Mouse (Mus musculus) left cerebral cortex, adult 9 months (tissue): ENCODE measurements around the gene Acox1.

ENCODE experiments used
- DNase-seq, 2 experiments: peaks; one replicate each; pipeline ENCODE4 v3.0.0; 2022; ENCODE audit warnings: low spot score in 2 of 2

The Acox1 gene

GRCm38 (mm10) chr11:116210696-116211095, 11.9 kb upstream of the Acox1 start:
- DNase-seq = no peak

- DNase-seq = no peak
Observed at GRCm38 (mm10) chr11:116209257-116209656, 10.4 kb upstream of the Acox1 start.

DNA sequence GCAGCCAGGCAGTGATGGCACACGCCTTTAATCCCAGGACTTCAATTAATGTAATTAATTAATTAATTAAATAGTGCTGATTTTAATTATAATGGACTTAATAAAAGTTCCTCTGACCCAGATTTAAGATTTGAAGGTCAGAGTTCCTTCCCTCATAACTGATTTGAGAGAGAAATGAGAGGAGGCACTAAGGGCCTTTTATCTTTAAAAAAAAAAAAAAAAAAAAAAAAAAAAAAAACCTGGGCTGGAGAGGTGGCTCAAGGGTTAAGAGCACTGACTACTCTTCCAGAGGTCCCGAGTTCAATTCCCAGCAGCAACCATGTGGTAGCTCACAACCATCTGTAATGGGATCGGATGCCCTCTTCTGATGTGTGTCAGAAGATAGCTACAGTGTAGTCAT, 9.8 kb upstream of the Acox1 start:
- DNase-seq = no peak

GRCm38 (mm10) chr11:116206678-116207077, 7.8 kb upstream of the Acox1 start:
- no peak for DNase-seq

DNA sequence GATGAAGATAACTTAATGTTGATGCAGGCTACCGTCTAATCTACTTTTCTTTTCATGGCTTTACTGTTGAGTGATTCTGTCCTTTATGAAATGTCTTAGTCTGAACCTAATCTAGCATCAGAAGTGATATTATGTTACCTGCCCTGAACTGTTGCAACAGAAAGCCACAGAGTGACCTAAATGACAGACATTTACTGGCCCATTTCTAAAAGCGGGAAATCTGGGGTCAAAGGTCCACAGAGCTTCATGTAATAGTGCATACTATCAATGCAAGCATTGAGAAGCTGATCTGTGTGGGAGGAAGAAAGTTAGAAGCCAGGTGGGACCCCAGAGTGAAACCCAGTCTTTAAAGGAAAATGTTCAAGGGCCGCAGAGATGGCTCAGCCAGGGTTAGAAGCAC, 4.3 kb upstream of the Acox1 start:
- DNase-seq = no peak

- DNase-seq = no peak
Observed at GRCm38 (mm10) chr11:116201151-116201550, 2.3 kb upstream of the Acox1 start.

GRCm38 (mm10) chr11:116198132-116198531, 713 bp downstream of the Acox1 start:
- DNase-seq = peak in 1 of 2 experiments; percentile 15

DNA sequence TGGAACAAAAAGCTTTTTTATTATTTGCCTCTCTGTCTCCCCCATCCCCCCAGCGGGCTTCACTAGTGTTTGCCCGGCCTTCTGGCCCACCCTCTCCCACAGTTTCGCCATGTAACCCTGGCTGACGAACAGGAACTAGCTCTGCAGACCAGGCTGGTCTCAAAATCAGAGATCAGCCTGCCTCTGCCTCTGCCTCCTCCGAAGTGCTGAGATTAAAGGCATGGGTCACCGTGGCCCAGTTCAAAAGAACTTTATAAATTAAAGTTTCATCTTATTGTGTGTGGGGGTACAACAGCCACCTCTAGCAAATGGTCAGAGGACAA, 1.3 kb downstream of the Acox1 start:
- no peak for DNase-seq

DNA sequence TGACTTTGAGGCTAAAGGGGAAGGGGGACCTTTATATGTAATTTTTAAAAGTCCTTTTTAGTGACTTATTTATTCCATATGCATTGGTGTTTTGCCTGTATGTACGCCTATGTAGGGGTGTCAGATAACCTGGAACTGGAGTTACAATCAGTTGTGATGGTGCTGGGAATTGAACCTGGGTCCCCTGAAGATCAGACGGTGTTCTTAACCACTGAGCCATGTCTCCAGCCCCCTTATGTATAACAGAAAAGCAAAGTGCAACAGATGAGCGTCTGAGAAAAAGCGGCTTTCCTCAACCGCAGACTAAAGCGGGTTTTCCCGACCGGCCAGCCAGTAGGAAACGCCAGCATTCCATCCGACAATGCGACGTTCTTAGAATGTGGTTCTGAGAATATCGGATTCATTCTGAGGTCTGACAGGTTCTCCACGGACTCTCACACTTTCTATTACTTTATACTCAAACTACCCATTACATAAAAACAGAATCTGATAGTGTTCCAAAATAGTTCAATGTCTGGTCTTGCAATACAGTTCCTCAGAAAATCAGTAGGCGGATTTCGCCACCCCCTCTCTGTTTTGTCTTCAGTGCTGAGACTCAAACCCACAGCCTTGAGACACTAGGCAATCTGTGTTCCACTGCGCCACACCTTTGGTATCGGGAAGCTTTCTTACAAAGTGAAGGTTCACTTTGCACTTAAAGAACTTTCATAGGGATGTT, 1.8 kb downstream of the Acox1 start:
- DNase-seq = no peak

GRCm38 (mm10) chr11:116196336-116196735, 2.5 kb downstream of the Acox1 start:
- DNase-seq = no peak

DNA sequence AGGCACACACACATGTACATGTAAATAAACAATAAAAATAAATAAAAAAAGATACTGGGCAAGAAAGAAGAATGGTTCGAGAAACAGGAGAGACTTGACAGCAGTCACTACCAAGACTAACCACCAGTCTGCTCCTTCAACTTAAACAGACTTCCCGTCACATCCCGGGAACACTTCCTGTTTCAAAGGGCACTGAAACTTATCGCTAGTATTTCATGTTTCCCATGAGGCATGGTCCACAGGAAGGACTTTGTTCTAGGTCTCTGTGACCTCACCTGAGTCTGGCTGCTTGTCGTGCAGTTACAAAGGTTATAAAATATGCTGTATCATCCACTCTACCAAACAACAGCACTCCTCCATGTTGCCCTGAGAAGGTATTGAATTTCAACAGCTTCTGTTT, 3.6 kb downstream of the Acox1 start:
- no peak for DNase-seq

DNA sequence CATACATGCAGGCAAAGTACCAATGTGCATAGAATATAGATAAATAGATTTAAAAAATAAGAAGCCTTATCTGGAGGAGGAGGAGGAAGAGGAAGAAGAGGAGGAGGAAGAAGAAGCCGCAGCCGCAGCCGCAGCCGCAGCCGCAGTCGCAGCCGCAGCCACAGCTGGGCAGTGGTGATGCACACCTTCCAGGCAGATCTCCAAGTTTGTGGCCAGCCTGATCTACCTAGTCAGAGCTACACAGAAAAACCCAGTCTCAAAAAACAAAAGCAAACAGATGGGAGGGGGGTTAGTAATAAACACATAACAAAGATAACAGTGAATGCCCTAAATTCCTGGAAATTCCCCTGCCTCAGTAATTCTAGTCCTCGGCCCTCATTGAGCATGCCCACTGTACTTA, 4.2 kb downstream of the Acox1 start:
- no peak for DNase-seq

DNA sequence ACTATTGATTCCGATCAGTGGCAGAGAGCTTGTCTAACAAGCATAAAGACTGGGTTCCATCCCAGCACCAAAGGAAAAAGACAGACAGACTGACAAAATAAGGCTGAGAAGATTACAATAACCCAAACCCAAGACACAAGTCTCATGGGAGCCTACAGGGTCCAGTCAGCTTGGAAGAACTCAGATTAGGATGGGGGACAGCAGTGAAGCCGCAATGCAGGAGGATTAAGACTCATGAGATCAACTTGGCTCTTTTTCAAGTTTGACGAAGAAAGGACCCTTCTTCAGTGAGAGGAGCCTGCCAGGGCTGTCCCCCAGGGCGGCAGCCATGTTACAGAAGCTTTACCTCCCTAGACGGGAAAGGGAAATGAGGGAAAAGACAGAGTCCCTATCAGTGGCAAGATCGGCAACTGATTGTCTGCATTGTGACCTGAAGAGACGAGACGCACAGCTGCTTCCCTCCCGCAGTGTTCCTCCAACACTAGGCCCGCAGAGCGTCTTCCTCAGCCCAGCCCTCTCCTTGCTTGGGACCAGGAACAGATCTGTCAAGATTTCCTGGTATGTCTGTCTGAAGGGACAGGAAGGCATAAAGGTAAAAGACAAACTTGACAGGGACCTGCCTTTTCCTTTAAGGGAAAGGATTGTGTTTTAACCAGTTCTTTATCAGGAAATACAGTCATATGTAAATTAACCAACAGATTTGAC, 11.5 kb downstream of the Acox1 start:
- no peak for DNase-seq

GRCm38 (mm10) chr11:116186360-116186759, 12.5 kb downstream of the Acox1 start:
- DNase-seq = no peak

GRCm38 (mm10) chr11:116185836-116186235, 13.0 kb downstream of the Acox1 start:
- peak in 1 of 2 experiments; percentile 28 for DNase-seq

DNA sequence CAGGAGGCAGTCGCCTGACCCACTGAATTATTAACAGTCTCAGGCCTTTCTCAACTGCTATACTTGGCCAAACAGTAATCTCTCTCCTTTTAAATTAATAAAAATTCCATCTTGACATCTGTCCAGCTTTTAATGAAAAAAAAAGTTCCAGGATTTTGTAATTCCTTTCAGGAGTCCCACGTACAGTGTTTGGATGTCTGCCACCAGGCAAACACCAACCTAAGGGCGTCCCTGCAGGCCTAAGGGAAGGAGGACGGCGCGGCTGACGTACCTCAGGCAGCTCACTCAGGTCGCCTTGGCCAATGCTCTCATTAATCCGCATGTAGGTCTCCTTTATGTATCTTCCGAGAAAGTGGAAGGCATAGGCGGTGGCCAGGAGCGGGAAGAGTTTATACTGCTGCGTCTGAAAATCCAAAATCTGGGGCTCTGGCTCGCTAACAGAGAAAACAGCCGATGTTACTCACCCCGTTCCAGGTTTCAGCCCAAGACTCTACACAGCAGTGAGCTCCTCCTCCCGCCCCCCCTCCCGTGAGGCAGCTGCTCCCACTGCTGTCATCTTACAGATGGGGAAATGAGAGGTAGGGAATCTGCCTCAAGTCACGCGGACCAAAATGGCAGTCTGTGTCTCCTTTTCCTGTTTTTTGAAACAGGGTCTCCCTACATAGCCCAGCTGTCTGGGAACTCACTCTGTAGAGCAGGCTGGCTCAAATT, 20.3 kb downstream of the Acox1 start:
- no peak for DNase-seq

DNA sequence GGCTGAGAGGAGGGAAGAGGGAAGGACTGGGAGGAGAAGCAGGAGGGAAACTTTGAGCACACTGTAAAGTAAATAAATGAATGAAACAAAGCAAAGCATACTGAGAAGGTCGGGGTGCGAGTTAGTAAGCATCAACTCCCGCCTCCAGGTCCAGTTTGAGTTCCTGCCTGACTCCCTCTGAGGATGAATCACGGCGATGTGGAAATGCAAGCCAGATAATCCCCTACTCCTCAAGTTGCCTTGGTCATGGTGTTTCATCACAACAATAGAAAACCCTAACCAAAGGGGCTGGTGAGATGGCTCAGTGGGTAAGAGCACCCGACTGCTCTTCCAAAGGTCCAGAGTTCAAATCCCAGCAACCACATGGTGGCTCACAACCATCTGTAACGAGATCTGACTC, 22.8 kb downstream of the Acox1 start:
- no peak for DNase-seq

GRCm38 (mm10) chr11:116174775-116175448, 23.9 kb downstream of the Acox1 start:
- DNase-seq = no peak

GRCm38 (mm10) chr11:116171959-116172358, 26.9 kb downstream of the Acox1 start:
- DNase-seq = no peak

DNA sequence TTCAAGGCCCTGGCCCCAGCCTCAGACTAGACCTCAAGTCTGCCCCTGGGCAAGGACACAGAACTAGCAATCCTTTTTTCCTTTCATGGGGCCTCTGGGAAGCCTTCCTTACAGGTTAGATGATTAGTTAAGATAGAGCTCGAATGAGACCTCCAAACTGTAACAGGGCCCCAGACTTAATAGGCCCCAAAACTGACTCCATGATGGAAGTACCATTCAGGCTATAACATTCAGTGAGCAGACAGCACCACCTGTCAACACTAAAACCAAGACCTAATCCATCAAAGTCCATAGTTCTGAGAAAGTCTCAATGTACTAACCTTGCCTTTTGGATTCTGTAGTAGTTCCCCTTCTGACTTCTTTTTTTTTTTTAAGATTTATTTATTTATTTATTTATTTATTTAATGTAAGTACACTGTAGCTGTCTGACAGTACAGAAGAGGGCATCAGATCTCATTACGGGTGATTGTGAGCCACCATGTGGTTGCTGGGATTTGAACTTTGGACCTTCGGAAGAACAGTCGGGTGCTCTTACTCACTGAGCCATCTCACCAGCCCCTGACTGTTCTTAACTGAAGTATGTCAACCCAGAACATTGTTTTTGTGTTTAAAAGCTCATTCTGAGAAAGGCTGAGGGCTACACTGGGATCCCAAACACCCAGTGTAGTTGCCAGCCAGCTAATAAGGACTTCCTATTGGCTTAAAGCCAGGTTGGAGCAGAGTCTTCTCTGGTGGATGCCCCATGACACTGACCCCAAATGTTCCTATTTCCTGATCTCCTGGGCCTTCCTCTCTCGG, 28.6 kb downstream of the Acox1 start:
- no peak for DNase-seq

- DNase-seq = no peak
Observed at GRCm38 (mm10) chr11:116169214-116169613, 29.6 kb downstream of the Acox1 start.
